Mouse (Mus musculus): ENCODE data around the gene Zap70. TPM values are rescaled to one million over a fixed set of nuclear protein-coding genes. Genes with fewer than 3 reads are reported as not detected.

Zap70 gene
- polyA plus RNA-seq, 1 experiment from 2014 or later, result 0.99 TPM

DNA sequence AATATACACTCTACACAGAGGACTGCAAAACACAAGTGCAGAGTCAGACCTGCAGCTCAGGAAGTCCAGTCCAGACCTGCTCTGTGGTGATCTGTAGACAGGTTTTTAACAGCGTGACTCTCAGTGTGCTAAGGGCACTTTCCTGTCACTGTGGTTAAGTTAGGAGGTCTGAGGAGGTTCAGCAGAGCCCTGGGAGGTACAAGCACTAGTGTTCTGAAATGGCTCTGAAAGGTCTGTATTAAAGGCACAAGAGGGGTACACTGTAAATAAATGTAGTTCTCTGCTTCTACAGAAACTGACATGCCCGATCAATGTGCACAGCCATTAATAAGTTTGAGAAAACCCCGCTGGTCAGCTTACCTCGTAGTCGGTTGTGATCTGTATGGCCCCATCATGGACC is 62.8 kb downstream of the Zap70 start:
- DNase-seq (ENCODE audit: low spot score) (no peak), ATAC-seq (no peak)
- H3K36me3 ChIP-seq (ENCODE audit: control insufficient read depth, insufficient read depth, low read length), result peaks cover 77% of the 10 kb centered on the region
- no peak overlapping the region for H3K9ac ChIP-seq (ENCODE audit: low read length)
- no peak overlapping the region for H3K4me2 ChIP-seq (ENCODE audit: low read length)
- H3K4me1 ChIP-seq (ENCODE audit: control insufficient read depth, insufficient read depth, low read length), result no peaks in the 10 kb centered on the region
- no peak overlapping the region for H3K27ac ChIP-seq (ENCODE audit: low read depth, low read length)
- H3K9me3 ChIP-seq (replicated peaks; ENCODE audit: control insufficient read depth, low read length), result no peaks in the 10 kb centered on the region
- H3K4me3 ChIP-seq (ENCODE audit: low read depth, low read length), result no peak overlapping the region
- H3K27me3 ChIP-seq (replicated peaks; ENCODE audit: control insufficient read depth, insufficient read depth, low read length), result no peaks in the 10 kb centered on the region
- 93% methylated on average over 5 of the region's 5 CpGs for WGBS

DNA sequence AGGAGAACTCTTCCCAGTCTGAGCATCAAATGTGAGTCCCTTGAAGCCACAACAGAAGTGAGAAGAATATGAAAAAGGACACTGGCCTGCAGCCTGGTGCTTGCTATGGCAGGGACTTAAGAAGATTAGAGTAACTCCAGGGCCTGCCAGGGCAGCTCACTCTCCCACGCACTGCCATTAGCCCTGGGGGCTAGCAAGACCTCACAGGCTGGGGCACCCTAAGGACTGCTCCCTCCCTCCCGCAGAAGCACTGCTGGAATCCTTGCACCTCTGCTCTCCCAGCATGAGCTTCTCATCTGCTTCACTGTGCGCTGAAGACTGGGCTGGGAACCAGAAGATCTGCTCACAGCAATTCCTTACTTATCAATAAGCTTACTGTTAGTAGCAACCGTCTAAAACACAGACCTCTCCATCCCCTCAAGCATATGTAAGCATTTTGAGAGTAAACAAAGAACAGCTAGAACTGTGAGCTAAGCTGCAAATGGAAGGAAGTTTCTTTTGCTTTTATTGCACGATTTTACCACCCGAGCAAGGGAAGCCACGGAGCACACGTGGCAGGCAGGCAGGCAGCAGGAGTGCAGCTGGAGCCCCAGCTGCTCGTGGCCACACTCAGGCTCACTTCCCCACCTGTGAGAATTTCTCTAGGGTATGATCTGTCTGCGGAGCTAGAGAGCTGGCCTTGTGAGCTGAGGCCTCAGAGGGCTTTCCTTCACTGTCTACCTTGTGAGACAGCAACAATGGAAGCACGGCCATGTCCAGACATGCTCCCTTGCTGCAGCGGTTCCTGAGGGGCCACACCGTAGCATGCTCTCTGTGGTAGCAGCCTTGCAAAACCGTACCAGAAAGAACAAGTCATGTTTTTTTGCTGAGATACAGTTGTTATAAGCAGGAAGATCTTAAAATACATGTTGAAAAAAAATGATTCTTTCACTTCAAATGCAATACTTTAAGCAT is 69.6 kb downstream of the Zap70 start:
- Histone ChIP-seq H3K36me3 (ENCODE audit: control insufficient read depth, insufficient read depth, low read length) (peaks cover 65% of the 10 kb centered on the region), H3K9me3 (replicated peaks; ENCODE audit: control insufficient read depth, low read length) (no peaks in the 10 kb centered on the region), H3K9ac (ENCODE audit: low read length) (no peak overlapping the region), H3K27me3 (replicated peaks; ENCODE audit: control insufficient read depth, insufficient read depth, low read length) (no peaks in the 10 kb centered on the region), H3K4me3 (ENCODE audit: low read depth, low read length) (no peak overlapping the region), H3K27ac (ENCODE audit: low read depth, low read length) (no peak overlapping the region; the same call in 1 of the 2 replicates), H3K4me2 (ENCODE audit: low read length) (no peak overlapping the region), H3K4me1 (ENCODE audit: control insufficient read depth, insufficient read depth, low read length) (no peaks in the 10 kb centered on the region)
- ATAC-seq, result no peak
- 70% methylated on average over 14 of the region's 14 CpGs for WGBS
- DNase-seq (ENCODE audit: low spot score), result peak; percentile 5

Other genes with a start within 250 kb of the Zap70 start
- gene Cnnm3, start 249.9 kb upstream of the Zap70 start, polyA plus RNA-seq (2014; fragmentation: Nextera tagmentation; extraction: Ambion mirVana), result 5.2 and 5.9 TPM in 2 replicates
- 3.8 and 5.2 TPM in 2 replicates for gene Ankrd23, start 224.9 kb upstream of the Zap70 start, polyA plus RNA-seq (2014; fragmentation: Nextera tagmentation; extraction: Ambion mirVana)
- gene Gm42417, start 222.4 kb upstream of the Zap70 start, polyA plus RNA-seq (2014; fragmentation: Nextera tagmentation; extraction: Ambion mirVana), result 0.22 TPM in 1 of 2 replicates, not detected in the other
- 15.4 and 15.7 TPM in 2 replicates for gene Ankrd39, start 214.4 kb upstream of the Zap70 start, polyA plus RNA-seq (2014; fragmentation: Nextera tagmentation; extraction: Ambion mirVana)
- 5.9 and 6.9 TPM in 2 replicates for gene Sema4c, start 203.4 kb upstream of the Zap70 start, polyA plus RNA-seq (2014; fragmentation: Nextera tagmentation; extraction: Ambion mirVana)
- gene Fam178b, start 78.6 kb upstream of the Zap70 start, polyA plus RNA-seq (2014; fragmentation: Nextera tagmentation; extraction: Ambion mirVana), result 0.26 TPM in 1 of 2 replicates, not detected in the other
- 606 and 697 TPM in 2 replicates for gene Cox5b, start 70.3 kb upstream of the Zap70 start, polyA plus RNA-seq (2014; fragmentation: Nextera tagmentation; extraction: Ambion mirVana)
- 0.40 TPM in 1 of 2 replicates, not detected in the other for gene 4933424G06Rik, start 51.6 kb upstream of the Zap70 start, polyA plus RNA-seq (2014; fragmentation: Nextera tagmentation; extraction: Ambion mirVana)
- gene Actr1b, start 47.4 kb upstream of the Zap70 start, polyA plus RNA-seq (2014; fragmentation: Nextera tagmentation; extraction: Ambion mirVana), result 73.7 and 86.8 TPM in 2 replicates
- gene Tmem131, start 181.9 kb downstream of the Zap70 start, polyA plus RNA-seq (2014; fragmentation: Nextera tagmentation; extraction: Ambion mirVana), result 12.2 and 14.2 TPM in 2 replicates

All from forebrain, embryonic 14.5 days (tissue).